Mouse (Mus musculus) limb, embryonic 15.5 days (tissue): Measurements from ENCODE around the gene Ppcdc. TPM values are rescaled to one million over a fixed set of nuclear protein-coding genes. Genes with fewer than 3 reads are reported as not detected.

Experiments used
- ATAC-seq: fragments of 200-750 bp; cut with Nextera tagmentation; 2 replicates; pipeline ENCODE4 v1.8.0; 2017; ENCODE audit warnings: low read depth, moderate TSS enrichment; ENCODE audit not compliant: insufficient number of reproducible peaks, low FRiP score, low TSS enrichment
- H3K27ac ChIP-seq: fragments of 300-500 bp; sonication (generic); 2 replicates; pipeline ENCODE4 v1.5.1; 2015; ENCODE audit warnings: moderate library complexity, mild to moderate bottlenecking, inconsistent platforms
- H3K27me3 ChIP-seq: fragments of 300-500 bp; sonication (generic); 2 replicates; pipeline ENCODE4 v1.6.1; 2015; ENCODE audit warnings: inconsistent platforms
- H3K36me3 ChIP-seq: fragments of 300-500 bp; sonication (generic); 2 replicates; pipeline ENCODE4 v1.6.1; 2015; ENCODE audit warnings: inconsistent platforms
- H3K4me1 ChIP-seq: fragments of 300-500 bp; sonication (generic); 2 replicates; pipeline ENCODE4 v1.6.1; 2015; ENCODE audit warnings: inconsistent platforms
- H3K4me2 ChIP-seq: fragments of 300-500 bp; sonication (generic); 2 replicates; pipeline ENCODE4 v1.6.1; 2015; ENCODE audit warnings: mild to moderate bottlenecking, inconsistent platforms
- H3K4me3 ChIP-seq: fragments of 300-500 bp; sonication (generic); 2 replicates; pipeline ENCODE4 v1.5.1; 2015; ENCODE audit warnings: mild to moderate bottlenecking, inconsistent platforms
- H3K9ac ChIP-seq: fragments of 300-500 bp; sonication (generic); 2 replicates; pipeline ENCODE4 v1.6.1; 2015; ENCODE audit warnings: inconsistent platforms
- H3K9me3 ChIP-seq: fragments of 300-500 bp; sonication (generic); 2 replicates; pipeline ENCODE4 v1.6.1; 2016; ENCODE audit warnings: inconsistent platforms
- WGBS: fragments of 180-500 bp; shearing (Covaris S2); methylation state at CpG from one replicate; pipeline ENCODE4 v1.1.7; 2015; 5-methylcytosine and 5-hydroxymethylcytosine counted together
- polyA plus RNA-seq: library from polyadenylated mRNA; unstranded; fragments of >200 nt; fragmentation: Nextera tagmentation; extraction: Ambion mirVana; gene quantifications from 2 replicates; pipeline ENCODE4 v1.2.1, GENCODE M21; 2015

Gene Ppcdc
- polyA plus RNA-seq = 23.3 and 25.5 TPM in 2 replicates

- Histone ChIP-seq H3K9me3 (no peaks in the 10 kb centered on the region), H3K9ac (peak within 1 kb of the TSS; percentile 50), H3K4me2 (peak within 1 kb of the TSS; percentile 63), H3K4me3 (peak within 1 kb of the TSS; percentile 58), H3K4me1 (peaks cover 8% of the 10 kb centered on the region; the same call in 1 of the 2 replicates), H3K36me3 (peaks cover 8% of the 10 kb centered on the region; the same call in 1 of the 2 replicates), H3K27ac (peak within 1 kb of the TSS; percentile 82), H3K27me3 (no peaks in the 10 kb centered on the region)
- ATAC-seq = peak; percentile 93
- 2% methylated on average over 32 of the region's 32 CpGs for WGBS
Observed at GRCm38 (mm10) chr9:57439522-57440295, at the start of gene Ppcdc. TSS of gene Ppcdc (minus strand) at chr9:57440124.

DNA sequence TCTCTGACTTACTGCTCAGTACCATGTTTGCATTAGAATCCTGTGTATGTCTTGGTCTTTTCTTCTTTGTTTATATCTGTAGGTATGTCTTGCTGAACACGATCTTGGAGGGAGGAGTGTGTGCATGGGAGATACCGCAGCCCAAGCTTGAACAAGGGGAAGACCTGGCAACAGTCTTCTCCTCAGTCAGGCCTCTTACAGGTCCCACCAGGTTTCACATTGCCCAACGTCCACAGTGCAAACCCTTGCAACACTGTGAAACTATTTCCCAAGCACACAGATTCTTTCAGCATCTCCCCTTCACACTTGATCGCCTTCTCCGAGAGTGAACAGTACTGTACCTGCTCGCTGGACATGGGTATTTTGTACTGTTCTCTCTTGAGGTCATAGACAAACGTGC is 47.9 kb upstream of the Ppcdc start:
- Histone ChIP-seq H3K4me1 (no peaks in the 10 kb centered on the region), H3K27ac (no peak overlapping the region), H3K9me3 (no peaks in the 10 kb centered on the region), H3K4me3 (no peak overlapping the region), H3K9ac (no peak overlapping the region), H3K27me3 (no peaks in the 10 kb centered on the region), H3K36me3 (no peaks in the 10 kb centered on the region), H3K4me2 (no peak overlapping the region)
- no peak for ATAC-seq
- WGBS = 73% methylated on average over 7 of the region's 7 CpGs

- ATAC-seq = no peak
- no peaks in the 10 kb centered on the region for H3K9me3 ChIP-seq
Observed at GRCm38 (mm10) chr9:57485774-57486173, 45.9 kb upstream of the Ppcdc start.

GRCm38 (mm10) chr9:57468914-57469313 is 29.0 kb upstream of the Ppcdc start:
- Histone ChIP-seq H3K4me3 (no peak overlapping the region), H3K36me3 (no peaks in the 10 kb centered on the region), H3K4me1 (peaks cover 16% of the 10 kb centered on the region), H3K9me3 (no peaks in the 10 kb centered on the region), H3K4me2 (no peak overlapping the region), H3K27me3 (no peaks in the 10 kb centered on the region), H3K27ac (no peak overlapping the region), H3K9ac (no peak overlapping the region)
- WGBS = 67% methylated on average over 4 of the region's 4 CpGs
- ATAC-seq = no peak

More at GRCm38 (mm10) chr9:57485774-57486173, 45.9 kb upstream of the Ppcdc start:
- Histone ChIP-seq H3K9ac (no peak overlapping the region), H3K4me1 (no peaks in the 10 kb centered on the region), H3K27ac (no peak overlapping the region), H3K4me3 (no peak overlapping the region), H3K36me3 (no peaks in the 10 kb centered on the region), H3K27me3 (no peaks in the 10 kb centered on the region), H3K4me2 (no peak overlapping the region)
- 15% methylated on average over 7 of the region's 7 CpGs for WGBS

- 2% methylated on average over 48 of the region's 48 CpGs for WGBS
- peaks cover 16% of the 10 kb centered on the region for H3K4me1 ChIP-seq
- peak; percentile 84 for ATAC-seq
- H3K9me3 ChIP-seq = no peaks in the 10 kb centered on the region
- 0 out of 2 replicates have a peak within 1 kb of the TSS, but pooled peaks have one; percentile 43 for H3K27ac ChIP-seq
- H3K36me3 ChIP-seq = no peaks in the 10 kb centered on the region
- peak within 1 kb of the TSS; percentile 93 for H3K4me2 ChIP-seq
- no peaks in the 10 kb centered on the region for H3K27me3 ChIP-seq
- peak within 1 kb of the TSS; percentile 70 for H3K4me3 ChIP-seq
- H3K9ac ChIP-seq = peak within 1 kb of the TSS; percentile 56
Observed at GRCm38 (mm10) chr9:57467896-57468549, 28.1 kb upstream of the Ppcdc start, which contains the start of gene Scamp5. TSS of gene Scamp5 (minus strand) at chr9:57468060.

DNA sequence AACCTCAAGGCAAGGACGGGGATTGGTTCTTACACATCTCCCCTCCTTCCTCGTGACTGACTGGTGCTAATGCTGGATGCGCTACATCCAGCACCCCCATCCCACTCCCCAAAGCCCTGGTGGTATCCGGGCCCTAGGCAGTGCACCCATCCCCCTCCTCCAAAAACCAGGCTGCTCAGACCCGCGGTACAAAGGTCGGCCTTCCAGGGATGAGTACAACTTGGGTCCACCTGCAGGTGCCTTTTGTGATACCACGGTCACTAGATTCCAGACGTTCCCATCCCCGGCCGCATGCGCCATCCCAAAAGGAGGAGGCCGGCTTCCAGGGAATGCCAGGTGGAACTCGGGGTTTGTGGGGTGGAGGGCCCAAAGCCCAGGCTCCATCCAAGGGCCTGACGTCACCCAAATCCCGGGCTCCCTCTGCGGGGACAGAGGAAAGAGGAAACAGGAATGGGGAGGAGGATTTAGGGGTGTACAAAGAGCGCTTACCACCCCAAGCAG is 27.4 kb upstream of the Ppcdc start:
- H3K36me3 ChIP-seq = no peaks in the 10 kb centered on the region
- H3K27me3 ChIP-seq = no peaks in the 10 kb centered on the region
- H3K9me3 ChIP-seq = no peaks in the 10 kb centered on the region
- WGBS = 2% methylated on average over 18 of the region's 18 CpGs
- 0 out of 2 replicates have a peak, but pooled peaks have one; percentile 15 for ATAC-seq
- peak overlapping the region; percentile 56 for H3K9ac ChIP-seq
- H3K27ac ChIP-seq = no peak overlapping the region
- H3K4me3 ChIP-seq = peak overlapping the region; percentile 70
- H3K4me1 ChIP-seq = peaks cover 16% of the 10 kb centered on the region
- peak overlapping the region; percentile 93 for H3K4me2 ChIP-seq

GRCm38 (mm10) chr9:57466101-57466500 is 26.2 kb upstream of the Ppcdc start:
- H3K27ac ChIP-seq = no peak overlapping the region
- no peaks in the 10 kb centered on the region for H3K9me3 ChIP-seq
- H3K36me3 ChIP-seq = no peaks in the 10 kb centered on the region
- H3K4me3 ChIP-seq = no peak overlapping the region
- ATAC-seq = no peak
- peaks cover 16% of the 10 kb centered on the region for H3K4me1 ChIP-seq
- H3K4me2 ChIP-seq = no peak overlapping the region
- 70% methylated on average over 3 of the region's 3 CpGs for WGBS
- H3K9ac ChIP-seq = no peak overlapping the region
- H3K27me3 ChIP-seq = no peaks in the 10 kb centered on the region

DNA sequence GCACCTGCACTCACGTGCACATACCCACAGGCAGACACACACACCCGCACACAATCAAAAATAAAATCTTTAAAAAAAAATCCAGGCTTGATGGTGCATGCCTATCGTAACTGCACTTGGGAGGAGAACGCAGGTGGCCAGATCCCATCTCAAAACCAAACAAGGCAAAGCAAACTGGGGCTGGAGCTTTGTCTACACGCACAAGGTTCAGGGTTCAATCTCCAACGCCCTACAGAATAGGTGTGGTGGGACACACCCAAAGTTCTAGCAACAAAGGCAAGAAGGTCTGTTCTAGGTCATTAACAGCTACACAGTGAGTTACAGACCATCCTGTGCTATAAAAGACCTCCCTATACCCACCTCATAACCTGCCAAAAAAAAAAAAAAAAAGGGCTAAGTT is 22.9 kb upstream of the Ppcdc start:
- H3K4me1 ChIP-seq = peaks cover 11% of the 10 kb centered on the region
- no peaks in the 10 kb centered on the region for H3K27me3 ChIP-seq
- H3K4me2 ChIP-seq = no peak overlapping the region
- no peak overlapping the region for H3K4me3 ChIP-seq
- no peak for ATAC-seq
- no peaks in the 10 kb centered on the region for H3K9me3 ChIP-seq
- H3K27ac ChIP-seq = no peak overlapping the region
- 69% methylated on average over 6 of the region's 6 CpGs for WGBS
- no peak overlapping the region for H3K9ac ChIP-seq
- no peaks in the 10 kb centered on the region for H3K36me3 ChIP-seq

DNA sequence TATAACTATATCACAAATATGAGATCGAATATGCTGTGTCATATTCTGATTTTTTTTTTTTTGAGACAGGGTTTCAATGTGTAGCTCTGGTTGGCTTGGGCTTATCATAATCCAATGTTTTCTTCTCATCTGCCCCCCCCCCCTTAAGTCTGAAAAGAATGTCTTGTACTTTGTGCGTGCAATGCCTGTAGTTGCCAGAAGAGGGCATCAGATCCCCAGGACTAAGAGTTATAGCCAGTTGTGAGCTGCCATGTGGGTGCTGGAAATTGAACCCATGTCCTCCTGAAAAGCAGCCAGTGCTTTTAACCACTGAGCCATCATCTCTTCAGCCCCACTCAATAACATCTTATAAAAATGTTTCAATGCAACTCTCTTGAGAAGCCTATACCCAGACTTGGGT is 19.8 kb upstream of the Ppcdc start:
- no peak overlapping the region for H3K4me3 ChIP-seq
- no peak overlapping the region for H3K9ac ChIP-seq
- no peaks in the 10 kb centered on the region for H3K9me3 ChIP-seq
- H3K27me3 ChIP-seq = no peaks in the 10 kb centered on the region
- H3K36me3 ChIP-seq = no peaks in the 10 kb centered on the region
- no peak overlapping the region for H3K27ac ChIP-seq
- WGBS = 96% methylated on average over 2 of the region's 2 CpGs
- no peak overlapping the region for H3K4me2 ChIP-seq
- ATAC-seq = no peak
- H3K4me1 ChIP-seq = no peaks in the 10 kb centered on the region

DNA sequence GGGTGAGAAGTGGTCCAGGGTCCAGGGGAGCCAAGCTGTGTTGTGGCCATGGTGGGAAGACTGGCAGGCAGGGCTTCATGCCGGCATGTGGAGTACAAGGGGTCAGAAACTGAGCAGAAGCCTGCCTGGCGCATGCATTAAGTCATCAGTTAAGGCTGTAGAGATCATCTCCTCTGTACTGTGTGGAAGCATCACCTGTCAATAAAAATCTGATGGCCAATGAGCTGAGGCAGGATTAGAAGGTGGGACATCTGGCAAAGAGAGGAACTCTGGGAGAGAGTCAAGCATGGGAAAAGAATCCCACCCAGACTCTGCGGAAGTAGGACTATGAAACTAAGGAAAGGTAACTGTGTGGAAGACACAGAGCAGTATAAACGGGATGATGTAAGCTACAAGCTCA is 13.6 kb upstream of the Ppcdc start:
- WGBS = 76% methylated on average over 4 of the region's 4 CpGs
- H3K9me3 ChIP-seq = no peaks in the 10 kb centered on the region
- H3K27me3 ChIP-seq = no peaks in the 10 kb centered on the region
- no peaks in the 10 kb centered on the region for H3K4me1 ChIP-seq
- H3K9ac ChIP-seq = no peak overlapping the region
- H3K27ac ChIP-seq = no peak overlapping the region
- no peak overlapping the region for H3K4me3 ChIP-seq
- no peak for ATAC-seq
- no peak overlapping the region for H3K4me2 ChIP-seq
- peaks cover 4% of the 10 kb centered on the region; the same call in 1 of the 2 replicates for H3K36me3 ChIP-seq

DNA sequence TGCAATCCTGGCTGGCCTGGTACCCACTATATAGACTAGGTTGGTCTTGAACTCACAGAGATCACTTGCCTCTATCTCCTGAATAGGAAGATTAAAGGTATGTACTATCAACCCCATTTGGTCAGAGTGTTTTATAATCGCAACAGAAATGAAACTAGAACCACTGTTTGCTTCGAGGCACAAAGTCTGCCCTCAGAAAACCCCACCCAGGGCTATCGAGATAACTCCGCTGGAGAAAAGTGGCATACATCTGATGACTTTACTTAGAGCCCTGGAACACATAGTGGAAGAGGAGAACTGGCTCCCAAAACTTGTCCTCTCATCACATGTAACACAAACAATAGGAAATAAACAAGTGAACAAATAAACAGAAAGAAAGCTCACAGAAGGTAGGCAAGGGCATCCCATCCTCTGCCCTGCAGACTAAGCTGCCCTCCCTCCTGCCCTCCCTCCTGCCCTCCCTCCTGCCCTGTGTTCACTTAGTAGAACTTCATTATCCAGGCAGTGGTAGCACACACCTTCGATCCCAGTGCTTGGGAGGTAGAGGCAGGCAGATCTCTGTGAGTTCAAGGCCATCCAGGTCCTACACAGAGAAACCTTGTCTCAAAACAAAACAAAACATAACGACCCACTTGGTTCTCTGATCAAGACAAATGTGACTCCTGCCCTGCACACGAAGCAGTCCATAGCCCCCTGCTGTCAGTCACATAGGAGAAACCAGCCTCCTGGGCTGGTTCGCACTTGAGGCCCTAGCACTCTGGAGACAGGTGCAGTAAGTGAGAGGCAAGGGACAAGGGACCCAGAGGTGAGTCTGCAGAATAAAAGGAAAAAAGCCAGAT is 12.9 kb upstream of the Ppcdc start:
- Histone ChIP-seq H3K9me3 (no peaks in the 10 kb centered on the region), H3K4me3 (no peak overlapping the region), H3K4me1 (no peaks in the 10 kb centered on the region), H3K27me3 (no peaks in the 10 kb centered on the region), H3K36me3 (peaks cover 4% of the 10 kb centered on the region; the same call in 1 of the 2 replicates), H3K27ac (no peak overlapping the region), H3K4me2 (no peak overlapping the region), H3K9ac (no peak overlapping the region)
- WGBS = 82% methylated on average over 8 of the region's 8 CpGs
- ATAC-seq = no peak
